Mouse (Mus musculus) ZHBTc4 (cell line): ENCODE results near the gene Hist1h2be.

Experiments used
- DNase-seq: peaks from one replicate; pipeline ENCODE4 v3.0.0-alpha.2; 2011; ENCODE audit warnings: low read depth, low spot score

The Hist1h2be gene

GRCm38 (mm10) chr13:23620733-23621531, at the start of gene Hist1h2be:
Gene Hist1h2be, minus strand, starts transcription at chr13:23621124.
- peak; percentile 88 for DNase-seq

- DNase-seq, result peak; percentile 58
Observed at GRCm38 (mm10) chr13:23662536-23662935, 41.6 kb upstream of the Hist1h2be start.

DNA sequence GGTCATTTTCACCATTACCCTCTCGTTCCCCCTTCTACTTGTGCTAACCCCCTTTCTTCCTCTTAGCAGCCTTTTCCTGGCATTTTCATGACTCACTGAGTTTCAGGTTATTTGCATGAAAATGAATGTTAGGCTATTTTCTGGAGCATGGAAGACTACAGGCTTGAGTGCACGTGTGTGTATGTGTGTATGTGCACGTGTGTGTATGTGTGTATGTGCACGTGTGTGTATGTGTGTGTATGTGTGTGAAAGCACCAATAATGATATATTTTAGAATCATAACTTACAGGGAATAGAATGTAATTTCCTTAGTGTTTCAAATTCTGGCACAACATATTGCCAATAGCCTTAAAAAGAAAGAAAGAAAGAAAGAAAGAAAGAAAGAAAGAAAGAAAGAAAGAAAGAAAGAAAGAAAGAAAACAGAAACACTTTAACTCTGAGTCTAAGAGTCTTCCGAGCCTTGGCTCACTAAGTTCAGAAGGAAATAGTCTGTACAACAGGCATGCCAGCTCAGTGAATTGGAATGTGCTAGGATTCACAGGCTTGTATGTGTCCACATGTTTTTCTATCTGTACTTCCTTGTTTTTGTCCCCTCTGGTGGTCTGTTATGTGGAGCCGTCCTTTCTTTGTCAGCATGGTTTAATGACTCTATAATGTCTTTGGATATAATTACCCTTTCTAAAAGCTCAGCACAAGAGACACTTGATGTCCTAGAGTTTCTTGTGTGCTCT, 38.9 kb upstream of the Hist1h2be start:
- DNase-seq, result no peak

DNA sequence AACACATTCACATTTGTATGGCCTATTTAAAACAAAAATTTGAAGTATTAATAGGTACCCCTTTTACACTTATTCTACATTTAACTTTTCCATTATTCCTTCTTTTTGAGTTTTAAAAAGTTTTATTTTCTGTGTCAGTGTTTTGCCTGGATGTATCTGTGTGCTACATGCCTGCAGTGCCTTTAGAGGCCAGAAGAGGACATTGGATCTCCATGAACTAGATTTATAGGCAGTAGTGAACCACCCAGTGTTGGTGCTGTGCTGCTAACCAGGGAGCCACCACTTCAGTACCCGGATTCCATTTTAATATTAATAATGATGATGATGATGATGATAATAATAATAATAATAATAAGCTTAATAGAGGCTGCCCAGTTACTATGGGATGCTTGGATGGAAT, 9.7 kb upstream of the Hist1h2be start:
- peak; percentile 34 for DNase-seq

GRCm38 (mm10) chr13:23622861-23623450, 2.0 kb upstream of the Hist1h2be start:
- no peak for DNase-seq

DNA sequence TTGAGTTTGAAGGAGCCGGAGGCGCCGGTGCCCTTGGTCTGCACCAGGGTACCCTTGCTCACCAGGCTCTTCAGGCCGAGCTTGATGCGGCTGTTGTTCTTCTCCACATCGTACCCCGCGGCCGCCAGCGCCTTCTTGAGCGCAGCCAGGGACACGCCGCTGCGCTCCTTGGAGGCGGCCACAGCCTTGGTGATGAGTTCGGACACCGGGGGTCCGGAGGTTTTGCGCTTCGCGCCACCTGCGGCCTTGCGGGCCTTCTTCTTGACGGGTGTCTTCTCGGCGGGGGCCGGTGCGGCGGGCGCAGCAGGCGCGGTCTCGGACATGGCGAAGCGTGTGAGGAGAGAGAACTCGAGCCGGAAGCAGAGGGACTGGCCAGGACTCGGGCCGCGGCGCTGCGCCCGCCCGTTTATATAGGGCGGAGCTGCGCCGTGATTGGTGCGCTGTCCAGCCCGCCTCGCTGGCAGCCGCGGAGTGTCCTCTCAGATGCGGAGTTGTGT, 1.3 kb upstream of the Hist1h2be start, which contains the start of gene Hist1h1e:
Hist1h1e (minus strand) TSS at position 384 of the 497 bp plus-strand sequence.
- peak; percentile 85 for DNase-seq

DNA sequence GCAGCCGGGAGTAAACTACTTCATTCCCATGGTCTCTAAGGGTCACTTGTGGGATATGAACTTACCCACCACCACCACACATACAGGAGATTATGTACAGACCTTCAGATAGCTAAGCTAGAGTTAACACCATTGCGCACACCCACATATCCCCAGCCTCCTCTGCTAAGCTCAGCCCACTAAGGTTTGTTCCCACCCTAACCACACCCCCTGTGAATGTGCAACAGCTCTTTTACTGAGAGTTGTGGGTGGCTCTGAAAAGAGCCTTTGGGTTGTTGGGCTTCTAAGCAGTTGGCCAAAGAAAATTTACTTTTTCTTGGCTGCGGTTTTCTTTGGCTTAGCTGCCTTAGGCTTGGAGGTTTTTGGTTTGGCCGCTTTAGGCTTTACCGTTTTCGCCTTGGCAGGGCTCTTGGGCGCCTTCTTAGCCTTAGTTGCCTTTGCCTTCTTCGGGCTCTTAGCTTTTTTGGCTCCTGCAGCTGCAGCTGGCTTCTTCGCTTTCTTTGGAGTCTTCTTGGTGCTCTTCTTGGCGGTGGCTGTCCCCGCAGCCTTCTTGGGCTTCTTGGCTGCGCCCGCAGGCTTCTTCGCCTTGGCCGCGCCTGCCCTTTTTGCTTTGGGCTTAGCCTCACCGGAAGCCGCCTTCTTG, 729 bp upstream of the Hist1h2be start:
- peak; percentile 91 for DNase-seq

DNA sequence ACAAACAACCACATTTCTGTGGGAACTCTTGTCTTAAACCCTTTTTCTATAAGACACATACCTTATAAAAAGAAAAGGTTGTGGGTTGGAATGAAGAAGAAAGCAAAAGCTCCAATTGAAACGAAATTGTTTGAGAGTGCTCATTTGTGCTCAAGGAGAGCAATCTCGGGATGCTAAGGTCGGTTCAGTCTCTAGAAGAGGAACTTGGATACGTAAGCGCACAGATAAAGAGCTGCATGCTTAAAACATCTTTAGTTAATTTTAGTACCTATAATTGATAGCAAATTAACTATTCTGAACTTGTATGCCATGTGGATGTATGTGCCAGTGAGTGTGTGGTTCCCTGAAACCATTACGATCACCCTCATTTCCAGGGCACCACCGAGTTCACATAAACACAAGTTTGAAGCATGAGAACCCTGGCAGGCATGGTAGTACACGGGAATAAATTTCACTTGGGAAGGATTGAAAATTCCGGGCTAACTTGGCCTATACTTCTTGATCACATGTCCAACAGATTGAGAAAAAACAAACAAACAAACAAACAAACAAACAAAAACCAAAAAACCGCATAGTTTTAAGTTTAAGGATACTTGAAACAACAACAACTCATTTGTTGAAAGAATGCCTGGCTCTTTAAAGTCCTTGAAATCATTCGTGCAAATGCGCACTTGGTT, 730 bp downstream of the Hist1h2be start:
- no peak for DNase-seq

DNA sequence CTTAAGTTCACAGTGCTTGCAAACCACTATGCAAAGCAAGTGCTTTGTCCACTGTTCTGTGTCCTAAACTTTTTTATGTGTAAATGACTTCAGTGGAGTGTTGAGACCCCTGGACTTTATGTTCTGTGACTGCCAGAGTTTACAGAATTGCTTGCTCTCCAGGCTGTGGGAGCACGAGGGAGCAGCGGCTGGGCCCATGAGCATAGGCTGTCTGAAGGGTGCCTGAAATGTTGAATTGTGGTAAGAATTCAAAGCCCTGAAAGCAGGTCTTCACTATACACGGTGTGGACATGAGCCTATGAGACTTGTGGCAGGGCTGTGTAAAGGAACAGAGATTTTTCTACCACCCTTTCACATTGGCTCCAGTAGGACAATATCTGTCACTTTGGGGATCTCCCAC, 9.3 kb downstream of the Hist1h2be start:
- no peak for DNase-seq

DNA sequence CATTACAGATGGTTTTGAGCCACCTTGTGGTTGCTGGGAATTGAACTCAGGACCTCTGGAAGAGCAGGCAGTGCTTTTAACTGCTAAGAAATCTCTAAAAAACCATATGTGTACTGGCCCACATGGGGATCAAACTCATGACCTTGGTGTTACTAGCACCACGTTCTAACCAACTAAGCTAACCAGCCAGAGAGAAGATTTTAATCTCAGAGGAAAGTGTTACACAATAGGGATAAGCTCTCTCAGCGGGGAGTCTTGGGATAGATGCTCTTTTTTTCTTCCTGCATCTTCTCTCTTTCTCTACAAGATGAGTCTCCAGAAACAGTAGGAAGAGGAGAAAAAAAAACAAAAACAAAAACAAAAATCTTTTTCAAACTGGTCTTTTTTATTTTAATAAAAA, 10.5 kb downstream of the Hist1h2be start:
- DNase-seq, result peak; percentile 40

DNA sequence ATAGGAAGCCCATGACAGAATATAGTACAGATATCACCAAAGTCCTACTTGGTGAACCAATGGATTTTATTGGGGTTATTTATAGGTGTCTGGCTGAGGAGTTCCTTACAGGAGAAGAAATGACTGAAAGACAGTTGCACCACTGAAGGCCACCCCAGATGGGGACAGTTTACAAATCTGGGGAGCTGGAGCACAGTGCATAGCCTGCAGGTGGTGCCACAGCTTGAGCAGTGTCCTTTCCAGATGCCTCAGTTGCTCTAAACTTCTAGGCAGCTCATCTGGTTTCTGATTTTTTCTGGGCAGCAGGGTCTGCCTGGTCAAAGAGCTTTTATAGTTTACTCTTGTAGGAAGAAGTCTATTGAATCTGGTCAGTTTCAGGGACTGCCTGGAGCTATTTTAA, 11.1 kb downstream of the Hist1h2be start:
- DNase-seq, result no peak

- DNase-seq, result no peak
Observed at GRCm38 (mm10) chr13:23609209-23609608, 11.7 kb downstream of the Hist1h2be start.

DNA sequence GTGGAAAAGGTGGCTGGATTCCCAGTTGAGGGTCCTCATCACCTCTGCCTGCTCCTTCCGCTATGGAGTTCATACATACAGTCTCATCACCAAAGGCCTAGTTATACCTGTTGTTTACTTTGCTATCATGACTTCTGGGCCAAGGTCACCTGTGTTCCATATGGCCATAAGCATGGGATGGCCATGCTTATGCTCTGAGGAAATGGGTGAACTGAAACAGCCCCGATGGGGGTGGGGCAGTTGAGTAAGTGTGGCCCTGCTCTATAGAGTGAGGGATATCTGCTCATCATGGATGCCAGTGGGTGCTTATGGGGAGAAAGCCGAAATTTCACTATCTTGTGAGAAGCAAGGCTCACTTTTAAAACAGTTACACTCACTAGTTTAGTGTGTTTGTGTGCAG, 15.9 kb downstream of the Hist1h2be start:
- no peak for DNase-seq

DNA sequence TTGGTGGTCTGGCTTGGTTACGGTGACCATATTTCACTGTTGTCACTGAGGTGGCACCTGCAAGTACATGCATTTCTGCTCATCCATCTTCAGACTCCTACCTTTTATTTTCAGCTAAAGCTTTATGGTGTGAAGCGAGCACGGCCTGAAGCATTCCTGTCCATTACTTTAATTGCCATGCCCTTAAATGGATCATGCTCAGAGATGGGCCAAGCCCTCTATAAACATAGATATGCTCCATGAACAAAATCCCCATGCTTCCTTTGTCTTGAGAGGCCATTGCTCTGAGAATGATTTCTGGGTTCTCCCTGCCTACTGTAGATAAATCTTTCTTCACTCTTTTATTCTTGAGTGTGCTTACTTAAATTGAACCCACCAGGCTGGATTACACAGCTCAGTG, 16.5 kb downstream of the Hist1h2be start:
- DNase-seq, result no peak

GRCm38 (mm10) chr13:23603182-23603699, 17.7 kb downstream of the Hist1h2be start:
- no peak for DNase-seq

DNA sequence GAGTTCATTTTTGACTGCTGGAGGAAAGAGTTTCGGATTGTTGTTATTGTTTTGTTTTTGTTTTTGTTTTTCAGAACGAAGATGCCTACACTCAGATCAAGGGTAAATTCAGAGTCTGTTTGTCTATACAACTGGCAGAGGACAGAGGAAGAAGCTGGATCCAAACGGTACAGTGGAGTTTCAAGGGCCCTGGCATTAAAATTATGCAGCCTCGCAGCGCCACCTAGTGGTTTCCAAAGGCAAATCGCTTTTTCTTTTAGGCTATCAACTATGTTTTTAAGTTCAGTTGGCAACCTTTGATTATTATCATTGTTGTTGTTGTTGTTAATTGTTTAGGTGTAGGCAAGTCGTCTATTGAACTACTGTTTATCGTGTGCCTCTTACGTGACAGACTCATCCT, 23.0 kb downstream of the Hist1h2be start:
- peak; percentile 78 for DNase-seq

DNA sequence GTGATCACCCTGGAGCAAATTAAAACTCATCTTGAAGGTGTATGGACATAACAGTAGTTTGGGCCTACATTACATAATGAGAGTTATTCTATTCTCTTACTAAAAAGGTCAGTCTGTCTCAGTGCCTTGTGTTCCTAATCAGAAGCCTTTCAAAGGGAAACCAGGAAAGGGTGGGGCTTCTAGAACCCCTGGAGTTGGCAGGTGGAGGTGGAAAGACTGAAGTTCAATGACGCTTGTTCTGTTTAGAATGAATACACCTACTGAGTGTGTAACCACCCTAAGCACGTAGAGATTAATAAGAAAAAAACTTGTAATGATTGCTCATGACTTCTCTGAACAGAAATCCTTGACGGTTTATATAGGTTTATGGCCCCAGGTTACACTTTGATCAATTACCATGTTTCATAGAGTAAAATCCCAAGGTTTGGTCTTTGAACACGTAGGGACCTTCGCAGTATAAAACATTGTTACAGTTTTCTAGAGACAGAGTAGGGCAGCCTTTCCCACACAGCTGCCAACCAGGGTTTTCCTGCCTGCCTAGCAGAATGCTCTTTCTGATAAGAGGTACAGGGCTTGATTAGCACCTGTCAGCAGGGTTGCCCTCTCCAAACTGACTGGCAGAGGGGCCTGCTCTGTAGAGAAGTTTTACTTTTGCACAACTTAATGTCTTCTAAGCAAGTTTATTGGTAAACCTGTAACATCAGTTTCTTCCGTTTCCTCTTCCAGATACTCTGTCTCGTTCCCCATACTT, 25.1 kb downstream of the Hist1h2be start:
- peak; percentile 62 for DNase-seq

- DNase-seq, result peak; percentile 23
Observed at GRCm38 (mm10) chr13:23595185-23595584, 25.7 kb downstream of the Hist1h2be start.

DNA sequence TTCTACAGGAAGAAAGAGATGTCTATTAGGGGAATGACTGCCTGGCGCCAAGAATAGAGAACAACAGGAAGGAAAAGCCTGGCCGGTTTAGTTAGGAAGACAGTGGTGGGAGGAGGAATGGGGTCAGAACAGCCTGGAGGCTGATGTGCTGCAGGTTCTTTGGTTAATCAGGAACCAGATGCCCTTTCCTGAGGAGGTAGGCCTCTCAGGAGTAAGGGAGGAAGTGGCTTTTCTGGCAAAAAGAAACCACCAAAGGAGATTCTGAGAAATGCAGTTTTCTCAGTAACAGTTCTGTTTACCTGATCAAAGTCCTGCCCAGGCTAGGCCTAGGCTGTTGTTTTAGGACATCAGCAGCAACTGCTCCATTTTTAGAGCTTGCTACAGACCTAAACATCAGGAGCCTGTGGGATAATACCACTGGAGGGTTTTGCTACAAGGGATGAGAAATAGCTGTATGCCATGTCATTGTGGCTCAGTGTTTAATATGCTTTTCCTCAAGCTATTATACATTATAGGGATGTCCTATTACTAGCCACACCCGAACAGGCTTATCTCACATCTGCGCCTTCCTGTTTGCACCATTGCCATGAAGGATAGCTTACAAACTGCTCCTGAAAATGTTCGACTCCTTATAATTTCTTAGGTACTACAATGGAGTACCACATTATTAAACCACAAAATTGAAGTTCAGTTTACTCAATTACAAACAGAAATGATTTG, 27.7 kb downstream of the Hist1h2be start:
- DNase-seq, result no peak

DNA sequence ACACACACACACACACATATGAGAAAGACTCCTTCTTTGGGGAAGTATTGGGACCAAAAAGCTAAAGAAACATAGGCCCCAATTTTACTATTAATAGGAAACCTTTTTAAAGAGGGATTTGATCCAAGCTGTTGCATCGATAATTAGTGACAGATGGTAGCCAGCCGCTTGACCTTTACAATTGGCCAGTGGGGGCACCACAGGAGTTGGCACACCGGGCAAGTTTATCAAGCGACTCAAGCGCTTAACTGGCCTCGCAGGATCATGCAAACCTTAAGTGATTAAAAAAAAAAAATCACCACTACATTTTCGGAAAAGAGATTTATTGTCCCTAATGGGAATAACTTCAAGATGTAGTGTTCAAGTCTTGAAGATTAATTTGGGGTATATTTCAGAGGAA, 28.3 kb downstream of the Hist1h2be start:
- no peak for DNase-seq
